Mouse (Mus musculus) adipocyte (in vitro differentiated cells): ENCODE results near the gene Cfap97.
A peak's percentile ranks its signal among the peaks of the same experiment; 100 is the strongest.

Experiments
- DNase-seq: peaks from one replicate; pipeline ENCODE4 v3.0.0-alpha.2; 2016; ENCODE audit warnings: low spot score

Cfap97 gene

GRCm38 (mm10) chr8:46153042-46153441 is 1.5 kb downstream of the Cfap97 start:
- no peak for DNase-seq

- DNase-seq: peak; percentile 94
Observed at GRCm38 (mm10) chr8:46162953-46163869, 11.6 kb downstream of the Cfap97 start.

GRCm38 (mm10) chr8:46163870-46164190 is 12.3 kb downstream of the Cfap97 start:
- no peak for DNase-seq

- no peak for DNase-seq
Observed at GRCm38 (mm10) chr8:46173651-46174050, 22.1 kb downstream of the Cfap97 start.

- no peak for DNase-seq
Observed at GRCm38 (mm10) chr8:46180136-46180535, 28.6 kb downstream of the Cfap97 start.

GRCm38 (mm10) chr8:46185361-46185760 is 33.8 kb downstream of the Cfap97 start:
- DNase-seq: peak; percentile 72

GRCm38 (mm10) chr8:46193100-46193499 is 41.5 kb downstream of the Cfap97 start:
- no peak for DNase-seq

- no peak for DNase-seq
Observed at GRCm38 (mm10) chr8:46196877-46197276, 45.3 kb downstream of the Cfap97 start.

GRCm38 (mm10) chr8:46197673-46198072 is 46.1 kb downstream of the Cfap97 start:
- DNase-seq: no peak

GRCm38 (mm10) chr8:46202350-46202749 is 50.8 kb downstream of the Cfap97 start:
- DNase-seq: no peak

GRCm38 (mm10) chr8:46204301-46204700 is 52.7 kb downstream of the Cfap97 start:
- DNase-seq: no peak

- DNase-seq: peak; percentile 39
Observed at GRCm38 (mm10) chr8:46204974-46205640, 53.5 kb downstream of the Cfap97 start.

GRCm38 (mm10) chr8:46206107-46206506 is 54.5 kb downstream of the Cfap97 start:
- DNase-seq: no peak

GRCm38 (mm10) chr8:46208354-46208753 is 56.8 kb downstream of the Cfap97 start:
- no peak for DNase-seq

GRCm38 (mm10) chr8:46209057-46209456 is 57.5 kb downstream of the Cfap97 start:
- DNase-seq: no peak

- DNase-seq: peak; percentile 91
Observed at GRCm38 (mm10) chr8:46210404-46211315, 59.1 kb downstream of the Cfap97 start, which contains the start of gene Slc25a4. Gene Slc25a4, minus strand, starts transcription at chr8:46211284.

GRCm38 (mm10) chr8:46211611-46212071 is 60.1 kb downstream of the Cfap97 start:
- DNase-seq: peak; percentile 41

- no peak for DNase-seq
Observed at GRCm38 (mm10) chr8:46212194-46212593, 60.6 kb downstream of the Cfap97 start.

- no peak for DNase-seq
Observed at GRCm38 (mm10) chr8:46213971-46214480, 62.5 kb downstream of the Cfap97 start.

GRCm38 (mm10) chr8:46216838-46217237 is 65.3 kb downstream of the Cfap97 start:
- peak; percentile 34 for DNase-seq

- DNase-seq: no peak
Observed at GRCm38 (mm10) chr8:46220566-46220965, 69.0 kb downstream of the Cfap97 start.

- DNase-seq: peak; percentile 40
Observed at GRCm38 (mm10) chr8:46225501-46225900, 73.9 kb downstream of the Cfap97 start.
